Mouse (Mus musculus) CH12.LX (cell line): ENCODE measurements around the gene Gm11559.

ENCODE experiments used
- BHLHE40 ChIP-seq: IDR thresholded peaks from 2 replicates; pipeline ENCODE4 v1.6.1; 2011; ENCODE audit warnings: mild to moderate bottlenecking, low read depth, low read length, improper control_type of control experiment
- CHD1 ChIP-seq: IDR thresholded peaks from 2 replicates; pipeline ENCODE4 v1.6.1; 2012; ENCODE audit warnings: low read depth, low read length, improper control_type of control experiment, inconsistent platforms
- EP300 ChIP-seq: IDR thresholded peaks from 2 replicates; pipeline ENCODE4 v1.6.1; 2011; ENCODE audit warnings: low read length, improper control_type of control experiment
- MYC ChIP-seq: IDR thresholded peaks from 2 replicates; pipeline ENCODE4 v1.6.1; 2011; ENCODE audit warnings: low read depth, mild to moderate bottlenecking, improper control_type of control experiment, low read length
- NELFE ChIP-seq: IDR thresholded peaks from 2 replicates; pipeline ENCODE4 v1.6.1; 2011; ENCODE audit warnings: low read depth, low read length, improper control_type of control experiment
- POLR2A ChIP-seq: IDR thresholded peaks from 2 replicates; pipeline ENCODE4 v1.6.1; 2011; ENCODE audit warnings: low read depth, mild to moderate bottlenecking, improper control_type of control experiment, low read length
- UBTF ChIP-seq: IDR thresholded peaks from 2 replicates; pipeline ENCODE4 v1.6.1; 2012; ENCODE audit warnings: low read depth, mild to moderate bottlenecking, inconsistent platforms, low read length, improper control_type of control experiment, moderate library complexity

DNA sequence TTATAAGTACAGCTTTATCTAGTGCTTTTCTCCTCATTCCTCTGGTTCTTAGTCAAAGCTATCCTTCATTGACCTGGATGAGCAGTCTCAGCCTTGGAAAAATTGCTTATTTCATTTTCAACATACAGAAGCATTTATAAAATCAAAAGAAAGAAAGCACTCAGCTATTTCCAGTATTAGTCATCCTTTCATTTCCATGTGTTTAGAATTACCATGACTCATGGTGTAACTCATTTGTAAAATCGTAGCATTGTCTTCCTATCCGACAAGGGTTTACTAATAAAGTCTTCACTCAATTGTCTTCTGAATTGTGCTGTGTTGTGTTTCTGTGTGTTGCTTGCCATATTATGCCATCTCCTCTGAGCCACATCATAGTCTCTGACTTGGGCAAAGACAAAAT lies 5.5 kb upstream of the Gm11559 start:
- TF ChIP-seq BHLHE40, result no peak
- no peak for TF ChIP-seq EP300
- no peak for TF ChIP-seq POLR2A
- no peak for TF ChIP-seq CHD1
- TF ChIP-seq MYC, result no peak
- no peak for TF ChIP-seq UBTF
- no peak for TF ChIP-seq NELFE
